Mouse (Mus musculus): ENCODE measurements around the gene Abcb8. TPM values are rescaled to one million over a fixed set of nuclear protein-coding genes. Genes with fewer than 3 reads are reported as not detected.

The Abcb8 gene
- 44.2 and 47.3 TPM in 2 replicates for polyA plus RNA-seq (2012; rRNA removed)

DNA sequence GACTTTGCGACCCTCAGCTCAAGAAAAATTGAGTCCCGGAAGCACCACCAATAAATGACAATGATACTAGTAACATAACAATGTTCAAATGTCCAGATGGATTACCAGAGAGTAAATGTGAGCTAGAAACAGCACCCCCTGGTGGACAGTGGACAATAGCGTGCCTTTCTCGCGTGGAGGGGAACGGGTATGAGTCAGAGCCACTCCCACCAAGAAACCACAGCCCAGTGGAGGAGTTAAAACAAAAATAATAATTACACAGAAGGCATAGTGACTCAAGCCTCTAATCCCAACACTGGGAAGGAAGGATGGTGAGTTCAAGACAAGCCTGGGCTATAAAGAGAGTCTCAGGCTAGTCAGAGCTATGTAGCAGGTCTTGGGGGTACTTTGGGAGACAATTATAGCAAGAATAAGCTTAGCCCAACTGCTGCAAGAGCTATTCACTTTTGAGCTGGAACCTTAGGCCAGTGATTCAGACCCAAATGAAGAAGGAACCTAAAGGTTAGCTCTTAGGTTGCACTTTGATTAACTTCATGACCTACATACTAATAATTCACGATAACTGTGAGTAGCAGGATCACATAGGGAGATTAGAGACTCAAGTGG is at the start of gene Abcb8:
Gene Abcb8 (plus strand): TSS at position 272 of the 606 bp plus-strand sequence.

DNA sequence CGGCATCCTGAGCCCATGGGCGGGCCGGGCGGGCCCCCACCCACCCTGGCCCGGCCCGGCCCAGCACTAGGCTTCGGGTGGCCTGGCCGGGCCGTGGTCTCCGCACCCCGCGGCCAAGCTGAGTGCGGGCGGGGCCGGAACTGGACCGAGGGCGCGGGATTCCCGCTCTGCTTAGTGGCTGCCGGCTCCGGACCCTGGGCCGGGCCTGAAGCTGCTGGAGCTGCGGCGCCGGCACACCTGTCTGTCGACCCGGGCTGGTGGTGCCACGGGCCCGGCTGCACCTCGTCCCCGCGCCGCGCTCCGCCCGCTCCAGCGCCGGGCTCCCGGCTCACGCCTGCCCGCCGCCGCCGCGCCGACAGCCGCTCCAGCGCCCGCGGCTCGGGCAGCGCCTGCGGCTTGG is 42.2 kb upstream of the Abcb8 start, which contains the start of gene Kcnh2:
Gene Kcnh2 (minus strand): TSS at position 327 of the 400 bp plus-strand sequence.

DNA sequence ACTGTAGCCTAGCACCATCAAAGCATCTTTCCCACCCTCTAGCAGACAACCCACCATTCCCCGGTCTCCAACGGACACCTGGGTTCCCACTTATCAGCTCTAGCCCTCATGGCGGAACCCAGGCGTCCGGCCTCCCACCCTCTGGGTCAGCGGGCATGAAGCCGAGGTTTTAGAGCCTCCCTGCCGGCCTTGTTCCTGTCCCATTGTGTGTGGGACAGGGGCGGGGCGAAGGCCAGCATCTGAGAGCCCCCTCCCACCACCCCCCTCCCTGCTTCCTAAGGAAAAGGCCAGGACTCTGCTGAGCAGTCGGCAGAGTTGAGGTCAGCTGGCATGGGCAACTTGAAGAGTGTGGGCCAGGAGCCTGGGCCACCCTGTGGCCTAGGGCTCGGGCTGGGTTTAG is 29.0 kb upstream of the Abcb8 start, which contains the start of gene Nos3:
Gene Nos3 (plus strand): TSS at position 303 of the 400 bp plus-strand sequence.

DNA sequence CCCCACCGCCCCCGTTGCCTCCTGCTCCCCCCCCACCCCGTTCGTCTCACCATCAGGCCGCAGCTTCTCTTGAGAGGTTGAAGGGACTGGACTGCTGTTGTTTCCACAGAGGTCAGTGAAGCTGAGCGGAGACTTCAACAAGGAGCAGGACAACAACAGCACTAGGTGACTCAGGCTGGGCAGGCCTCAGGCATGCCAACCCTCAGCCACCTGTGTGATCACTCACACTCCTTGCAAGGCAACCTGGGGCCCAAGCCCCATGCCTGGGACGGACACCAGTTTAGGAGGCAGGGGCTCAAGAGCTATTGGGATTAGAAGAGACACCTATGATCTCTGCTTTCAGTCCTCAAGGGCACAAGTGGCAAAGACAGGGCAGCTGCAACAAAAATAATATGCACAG is 1.6 kb upstream of the Abcb8 start, which contains the start of gene Atg9b:
Gene Atg9b (minus strand): TSS at position 280 of the 400 bp plus-strand sequence.

DNA sequence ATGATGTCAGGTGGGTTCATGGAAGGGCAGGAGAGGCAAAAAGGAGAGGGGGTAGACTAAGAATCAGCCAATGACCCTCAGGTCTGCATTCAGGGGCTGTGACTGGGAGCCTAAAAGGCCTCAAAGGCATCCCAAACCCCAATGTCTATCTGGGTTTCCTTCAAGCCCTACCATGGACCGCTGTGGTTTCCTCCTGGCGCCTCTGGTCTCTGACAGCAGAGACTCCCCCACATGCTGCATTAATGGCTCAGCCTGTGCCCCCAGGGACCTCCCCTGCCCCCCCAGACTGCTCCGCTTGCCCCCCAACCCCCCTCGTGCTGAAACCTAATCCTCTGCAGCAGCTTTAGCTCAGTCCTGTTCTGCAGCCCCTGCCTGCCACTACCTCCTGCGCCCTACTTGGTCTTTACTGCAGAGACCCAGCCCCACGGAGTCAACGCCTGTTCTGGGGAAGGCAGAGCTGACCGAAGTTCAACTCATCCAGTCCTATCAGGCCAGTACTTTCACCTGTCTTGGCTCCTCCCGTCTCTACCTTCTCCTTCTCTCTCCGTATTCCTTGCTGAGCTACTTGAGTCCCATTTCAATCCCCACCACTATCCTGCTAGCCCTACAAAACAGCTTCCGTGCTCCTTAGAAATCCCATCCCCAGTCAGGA is 19.7 kb downstream of the Abcb8 start, which contains the start of gene Asic3:
Gene Asic3 (plus strand): TSS at position 351 of the 652 bp plus-strand sequence.

DNA sequence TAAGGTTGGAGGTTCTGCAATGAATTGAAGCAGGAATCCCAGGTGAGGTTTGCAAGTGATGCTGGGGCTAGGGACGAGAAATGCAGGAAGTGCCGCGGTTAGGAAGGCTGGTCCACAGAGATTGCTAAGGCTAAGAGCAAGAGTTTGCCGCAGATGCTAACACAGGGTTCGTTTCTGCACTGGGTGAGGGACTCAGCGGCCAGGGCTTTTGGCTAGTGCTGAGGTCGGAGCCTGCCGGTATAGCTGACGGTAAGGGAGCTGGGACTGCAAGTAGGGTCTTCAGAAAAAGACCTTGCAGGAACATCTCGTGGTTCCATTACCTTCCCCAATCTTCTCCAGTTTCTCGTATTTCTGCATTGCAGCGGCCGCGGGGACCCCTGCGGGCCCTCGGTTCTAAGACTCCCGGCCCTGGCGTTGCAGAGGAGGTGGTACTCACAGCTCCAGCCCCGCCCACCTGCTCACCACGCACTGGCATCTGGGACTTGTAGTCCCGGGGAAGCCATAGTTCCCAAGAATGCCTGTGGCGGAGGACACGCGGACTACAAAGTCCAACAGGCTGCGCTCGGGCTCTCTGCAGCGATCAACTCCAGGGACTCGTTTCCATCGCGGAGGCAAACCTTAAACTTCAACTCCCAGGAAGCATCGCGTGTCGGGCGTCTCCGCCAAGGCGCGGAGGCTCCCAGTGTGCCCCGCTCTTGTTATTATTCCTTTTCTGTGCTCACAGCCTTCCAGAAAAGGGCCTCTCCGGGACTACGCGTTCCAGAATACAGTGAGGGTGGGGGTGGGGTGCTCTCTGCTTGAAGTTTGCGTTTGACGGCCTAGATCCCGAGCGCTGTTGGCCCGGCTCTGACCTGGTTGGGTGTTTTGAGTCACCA is 29.9 kb downstream of the Abcb8 start, which contains the start of the genes Cdk5 and Slc4a2:
Gene Cdk5 (minus strand): TSS at position 402 of the 875 bp plus-strand sequence.
Gene Slc4a2 (plus strand): TSS at position 709 of the 875 bp plus-strand sequence.

DNA sequence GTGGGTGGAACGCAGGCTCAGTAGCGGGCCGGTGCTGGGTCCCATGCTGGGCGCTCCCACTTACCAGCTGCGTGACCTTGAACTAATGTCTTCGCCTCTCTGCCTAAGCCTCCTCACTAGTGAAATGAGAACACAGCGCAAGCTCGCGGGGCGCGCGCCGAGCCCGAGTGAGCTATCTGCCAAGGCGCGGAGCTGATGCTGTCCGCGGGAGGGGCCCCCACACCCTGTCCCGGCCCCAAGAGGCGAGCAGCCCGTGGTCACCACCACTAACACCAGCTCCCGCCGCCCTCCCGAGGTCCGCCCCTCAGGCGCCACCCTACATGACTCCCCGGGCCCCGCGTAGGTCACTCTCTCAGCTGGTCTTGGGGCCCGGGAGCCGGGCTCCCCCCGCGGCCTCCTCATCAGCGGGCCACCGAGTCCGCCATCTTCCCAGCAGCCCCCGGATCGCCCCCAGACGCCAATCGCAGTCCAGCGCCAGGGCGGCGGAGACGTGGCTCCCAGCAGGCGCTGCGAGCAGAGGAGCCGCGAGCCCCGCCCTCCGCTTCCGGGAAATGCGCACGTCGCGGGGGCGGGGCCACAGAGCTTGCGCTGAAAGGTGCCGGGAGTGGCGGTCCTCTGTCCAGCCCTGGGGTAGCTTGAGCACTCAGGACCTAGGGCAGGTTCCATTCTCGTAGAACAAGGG is 51.4 kb downstream of the Abcb8 start, which contains the start of gene Fastk:
Gene Fastk (minus strand): TSS at position 542 of the 682 bp plus-strand sequence.

DNA sequence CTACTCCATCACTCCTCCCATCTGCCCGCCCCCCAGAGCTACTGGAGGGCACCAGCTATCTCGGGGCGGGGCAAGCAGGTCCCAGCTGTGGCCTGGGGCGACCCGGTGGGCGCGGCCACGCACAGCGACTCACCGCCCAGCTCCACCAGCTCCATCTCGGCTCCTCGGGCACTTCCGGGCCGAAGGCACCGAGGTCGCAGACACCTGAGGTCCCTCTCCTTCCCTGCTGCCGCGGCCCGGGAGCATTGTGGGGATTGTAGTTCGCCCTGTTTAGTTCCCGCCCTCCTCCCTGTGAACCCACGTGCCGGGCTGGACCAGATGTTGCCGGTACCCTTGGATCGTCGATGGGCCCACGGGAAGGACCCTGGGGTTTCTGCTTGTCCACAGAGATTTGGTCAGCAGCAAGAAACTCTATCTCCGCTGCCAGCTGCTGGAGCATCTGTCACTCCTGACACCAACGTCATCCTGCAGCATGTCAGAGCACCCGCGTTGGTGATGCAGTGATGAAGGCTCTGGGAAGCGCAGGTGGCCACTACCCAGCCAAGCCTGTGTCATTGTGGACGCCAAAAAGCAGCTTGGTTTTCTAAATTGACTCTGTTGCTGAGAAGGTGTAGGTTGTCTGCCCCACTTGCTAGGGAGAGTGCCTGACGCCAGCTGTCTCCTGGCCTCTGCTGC is 54.3 kb downstream of the Abcb8 start, which contains the start of gene Tmub1:
Gene Tmub1 (minus strand): TSS at position 231 of the 675 bp plus-strand sequence.

DNA sequence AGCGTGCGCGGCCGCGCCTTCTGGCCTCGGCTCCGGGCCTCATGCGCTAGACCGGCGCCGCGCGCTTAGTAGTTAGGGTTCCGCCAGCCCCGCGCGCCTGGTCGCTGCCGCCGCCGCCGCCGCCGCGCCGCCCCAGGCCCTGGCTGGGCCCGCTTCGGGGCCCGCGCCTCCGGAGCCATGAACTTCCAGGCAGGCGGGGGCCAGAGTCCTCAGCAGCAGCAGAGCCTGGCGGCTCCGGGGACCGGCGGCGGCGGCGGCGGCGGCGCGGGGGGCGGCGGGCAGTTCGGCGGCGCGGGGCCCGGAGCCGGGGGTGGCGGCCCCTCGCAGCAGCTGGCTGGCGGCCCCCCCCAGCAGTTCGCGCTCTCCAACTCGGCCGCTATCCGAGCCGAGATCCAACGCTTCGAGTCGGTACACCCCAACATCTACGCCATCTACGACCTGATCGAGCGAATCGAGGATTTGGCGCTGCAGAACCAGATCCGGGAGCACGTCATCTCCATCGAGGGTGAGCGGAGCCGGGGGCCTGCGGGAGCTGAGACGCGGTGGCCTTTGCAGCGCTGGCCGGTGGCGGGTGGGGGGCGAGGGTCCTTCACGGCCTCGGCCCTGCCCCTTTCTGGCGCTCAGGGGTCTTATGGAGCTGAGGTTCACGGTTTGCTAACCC is 58.7 kb downstream of the Abcb8 start, which contains the start of gene Agap3:
Gene Agap3 (plus strand): TSS at position 148 of the 661 bp plus-strand sequence.

Other genes with a start within 250 kb of the Abcb8 start
- gene Nupl2, start 228.7 kb upstream of the Abcb8 start, polyA plus RNA-seq (2012; rRNA removed), result 3.4 and 3.8 TPM in 2 replicates
- gene Kcnh2, start 42.1 kb upstream of the Abcb8 start, polyA plus RNA-seq (2012; rRNA removed), result 26.9 and 37.0 TPM in 2 replicates
- 4.6 TPM in 2 replicates for gene Nos3, start 28.9 kb upstream of the Abcb8 start, polyA plus RNA-seq (2012; rRNA removed)
- gene Atg9b, start 1.5 kb upstream of the Abcb8 start, polyA plus RNA-seq (2012; rRNA removed), result 15.6 and 34.2 TPM in 2 replicates
- 0.09 and 0.21 TPM in 2 replicates for gene Asic3, start 19.7 kb downstream of the Abcb8 start, polyA plus RNA-seq (2012; rRNA removed)
- 39.9 and 41.2 TPM in 2 replicates for gene Cdk5, start 29.9 kb downstream of the Abcb8 start, polyA plus RNA-seq (2012; rRNA removed)
- 175 and 193 TPM in 2 replicates for gene Slc4a2, start 30.2 kb downstream of the Abcb8 start, polyA plus RNA-seq (2012; rRNA removed)
- gene Fastk, start 51.6 kb downstream of the Abcb8 start, polyA plus RNA-seq (2012; rRNA removed), result 162 and 182 TPM in 2 replicates
- 49.2 and 79.9 TPM in 2 replicates for gene Tmub1, start 54.2 kb downstream of the Abcb8 start, polyA plus RNA-seq (2012; rRNA removed)
- gene Agap3, start 58.5 kb downstream of the Abcb8 start, polyA plus RNA-seq (2012; rRNA removed), result 46.6 and 48.4 TPM in 2 replicates
- not detected in 2 replicates for gene Gbx1, start 133.5 kb downstream of the Abcb8 start, polyA plus RNA-seq (2012; rRNA removed)
- gene Asb10, start 147.3 kb downstream of the Abcb8 start, polyA plus RNA-seq (2012; rRNA removed), result 1.7 TPM in 2 replicates
- gene 4931409K22Rik, start 163.1 kb downstream of the Abcb8 start, polyA plus RNA-seq (2012; rRNA removed), result not detected in 2 replicates
- 27.4 and 28.4 TPM in 2 replicates for gene Abcf2, start 183.8 kb downstream of the Abcb8 start, polyA plus RNA-seq (2012; rRNA removed)
- 26.1 and 27.7 TPM in 2 replicates for gene Chpf2, start 193.1 kb downstream of the Abcb8 start, polyA plus RNA-seq (2012; rRNA removed)
- gene Smarcd3, start 230.7 kb downstream of the Abcb8 start, polyA plus RNA-seq (2012; rRNA removed), result 39.3 and 74.8 TPM in 2 replicates